Mouse (Mus musculus) liver, postnatal 0 days (tissue): ENCODE results near the gene Tnfsfm13. TPM values are rescaled to one million over a fixed set of nuclear protein-coding genes. Genes with fewer than 3 reads are reported as not detected.

Experiments
- ATAC-seq: fragments of 200-750 bp; cut with Nextera tagmentation; 2 replicates; pipeline ENCODE4 v1.8.0; 2017; ENCODE audit warnings: mild to moderate bottlenecking, moderate library complexity
- DNase-seq: peaks from one replicate; pipeline ENCODE4 v3.0.0-alpha.2; 2016
- H3K27ac ChIP-seq: fragments of 300-500 bp; sonication (generic); 2 replicates; pipeline ENCODE4 v1.5.1; 2014; ENCODE audit warnings: antibody characterized with exemption, moderate library complexity, mild to moderate bottlenecking, low read depth
- H3K27me3 ChIP-seq: fragments of 300-500 bp; sonication (generic); 2 replicates; pipeline ENCODE4 v1.6.1; 2014; ENCODE audit warnings: low read length, control low read depth, mixed read lengths; ENCODE audit not compliant: insufficient read depth
- H3K36me3 ChIP-seq: fragments of 300-500 bp; sonication (generic); replicated peaks from 2 replicates; pipeline ENCODE4 v1.6.1; 2014; ENCODE audit warnings: mild to moderate bottlenecking, control low read depth, low read length, moderate library complexity, mixed read lengths; ENCODE audit not compliant: insufficient read depth
- H3K4me1 ChIP-seq: fragments of 300-500 bp; sonication (generic); 2 replicates; pipeline ENCODE4 v1.6.1; 2014; ENCODE audit warnings: antibody characterized with exemption, mild to moderate bottlenecking, control low read depth; ENCODE audit not compliant: insufficient read depth
- H3K4me2 ChIP-seq: fragments of 300-500 bp; sonication (generic); 2 replicates; pipeline ENCODE4 v1.6.1; 2014; ENCODE audit warnings: low read depth, mild to moderate bottlenecking, low read length, moderate library complexity, mixed read lengths
- H3K4me3 ChIP-seq: fragments of 300-500 bp; sonication (generic); 2 replicates; pipeline ENCODE4 v1.5.1; 2014; ENCODE audit warnings: low read depth, low read length
- H3K9ac ChIP-seq: fragments of 300-500 bp; sonication (generic); replicated peaks from 2 replicates; pipeline ENCODE4 v1.6.1; 2014; ENCODE audit warnings: mild to moderate bottlenecking, moderate library complexity
- H3K9me3 ChIP-seq: fragments of 300-500 bp; sonication (generic); 2 replicates; pipeline ENCODE4 v1.6.1; 2016; ENCODE audit warnings: mild to moderate bottlenecking, control low read depth, low read length, mixed read lengths
- CTCF ChIP-seq: sonication (generic); IDR thresholded peaks from 2 replicates; pipeline ENCODE4 v1.5.1; 2016; ENCODE audit warnings: antibody characterized with exemption, low read depth
- EP300 ChIP-seq: IDR thresholded peaks from 2 replicates; pipeline ENCODE4 v1.6.1; 2016; ENCODE audit warnings: antibody characterized with exemption, low read depth, mild to moderate bottlenecking
- WGBS: fragments of 180-500 bp; shearing (Covaris S2); extraction: QIAGEN DNeasy Blood & Tissue Kit; methylation state at CpG from one replicate; pipeline ENCODE4 v1.1.7; 2014; ENCODE audit not compliant: insufficient replicate concordance; 5-methylcytosine and 5-hydroxymethylcytosine counted together
- polyA plus RNA-seq: library from polyadenylated mRNA; unstranded; fragments of >200 nt; fragmentation: Nextera tagmentation; extraction: Ambion mirVana; gene quantifications from 2 replicates; pipeline ENCODE4 v1.2.1, GENCODE M21; 2015

Tnfsfm13 gene
- polyA plus RNA-seq, 1 experiment from 2014 or later, result 1.4 TPM

DNA sequence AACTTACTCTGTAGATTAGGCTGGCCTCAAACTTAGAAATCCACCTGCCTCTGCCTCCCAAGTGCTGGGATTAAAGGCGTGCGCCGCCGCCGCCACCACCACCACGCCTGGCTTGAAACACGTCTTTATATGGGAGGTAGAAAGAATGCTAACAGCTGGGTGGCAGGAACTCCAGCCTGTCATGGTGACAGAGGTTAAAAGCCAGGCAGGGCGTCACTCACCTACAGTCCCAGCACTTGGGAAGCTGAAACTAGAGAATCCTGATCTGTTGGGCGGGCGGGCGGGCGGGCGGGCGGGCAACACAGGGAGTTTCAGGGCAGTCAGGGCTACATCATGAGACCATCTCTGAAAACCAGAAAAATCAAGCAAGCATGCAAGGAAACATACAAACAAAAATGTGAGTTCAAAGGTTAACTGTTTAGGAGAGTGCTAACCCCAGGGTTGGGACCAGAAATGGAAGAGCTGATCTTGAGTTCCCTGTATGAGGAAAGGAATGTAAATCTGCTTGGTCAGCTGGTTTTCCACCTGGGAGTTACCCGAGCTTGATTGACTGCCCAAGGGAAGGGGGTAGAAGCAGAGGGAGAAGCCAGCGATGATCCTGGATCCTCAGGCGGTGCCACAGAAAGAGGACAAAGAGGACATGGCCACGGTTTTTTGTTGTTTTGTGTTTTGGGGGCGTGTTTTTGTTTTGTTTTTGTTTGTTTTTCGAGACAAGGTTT, 17.2 kb upstream of the Tnfsfm13 start:
- ATAC-seq, result no peak
- H3K27me3 ChIP-seq, result no peaks in the 10 kb centered on the region
- DNase-seq, result no peak

DNA sequence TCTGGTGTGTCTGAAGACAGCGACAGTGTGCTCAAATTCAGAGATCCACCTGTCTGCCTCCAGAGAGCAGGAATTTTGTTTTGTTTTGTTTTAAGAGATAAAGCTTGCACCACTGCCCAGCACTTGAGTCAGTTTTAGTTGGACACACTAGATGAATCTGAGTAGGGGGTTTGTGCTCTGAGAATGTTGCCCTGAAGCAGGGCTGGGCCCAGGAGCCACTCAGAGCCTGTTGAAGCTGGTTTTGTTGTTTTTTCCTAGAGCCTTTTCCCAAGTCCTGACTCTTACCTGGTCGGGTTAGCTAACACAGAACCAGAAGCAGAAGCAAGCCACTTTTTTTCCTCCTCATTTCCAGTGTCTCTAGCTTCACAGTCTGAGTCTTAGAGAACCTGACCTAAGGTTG, 15.2 kb upstream of the Tnfsfm13 start:
- DNase-seq (no peak), ATAC-seq (no peak)
- Histone ChIP-seq H3K9me3 (no peaks in the 10 kb centered on the region), H3K9ac (no peak overlapping the region), H3K4me2 (no peak overlapping the region), H3K4me3 (no peak overlapping the region), H3K27me3 (no peaks in the 10 kb centered on the region), H3K4me1 (peaks cover 23% of the 10 kb centered on the region), H3K36me3 (no peaks in the 10 kb centered on the region), H3K27ac (no peak overlapping the region)
- WGBS, result 72% methylated on average over 2 of the region's 2 CpGs
- no peak for TF ChIP-seq EP300
- no peak for TF ChIP-seq CTCF

More for the DNA sequence above, 17.2 kb upstream of the Tnfsfm13 start:
- TF ChIP-seq EP300 (no peak), CTCF (no peak)
- no peak overlapping the region for H3K9ac ChIP-seq
- no peak overlapping the region for H3K27ac ChIP-seq
- H3K4me1 ChIP-seq, result peaks cover 21% of the 10 kb centered on the region
- 90% methylated on average over 20 of the region's 20 CpGs for WGBS
- no peak overlapping the region for H3K4me3 ChIP-seq
- H3K9me3 ChIP-seq, result no peaks in the 10 kb centered on the region
- no peak overlapping the region for H3K4me2 ChIP-seq
- no peaks in the 10 kb centered on the region for H3K36me3 ChIP-seq

DNA sequence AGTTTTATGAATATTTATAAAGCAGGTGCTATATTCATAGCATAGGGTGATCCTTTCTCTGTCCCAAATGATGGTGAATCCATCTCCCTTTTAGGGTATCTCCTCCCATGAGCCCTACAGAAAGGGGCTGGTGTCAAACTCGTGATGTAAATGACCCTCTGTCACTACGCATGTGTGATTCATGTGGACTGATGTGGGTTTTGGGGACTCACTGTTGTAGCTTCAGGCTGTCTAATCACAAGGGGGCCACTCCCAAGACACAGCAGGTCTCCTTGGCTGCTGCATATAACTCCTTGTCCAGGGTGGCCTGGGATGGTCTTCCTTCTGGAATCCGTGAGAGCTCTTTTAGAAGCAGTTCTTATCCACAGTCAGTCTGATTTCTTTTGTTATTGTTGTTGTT, 14.6 kb upstream of the Tnfsfm13 start:
- 77% methylated on average over 3 of the region's 3 CpGs for WGBS
- H3K9ac ChIP-seq, result no peak overlapping the region
- H3K4me3 ChIP-seq, result no peak overlapping the region
- TF ChIP-seq EP300 (no peak), CTCF (no peak)
- H3K36me3 ChIP-seq, result no peaks in the 10 kb centered on the region
- DNase-seq, result no peak
- no peaks in the 10 kb centered on the region for H3K9me3 ChIP-seq
- no peak overlapping the region for H3K27ac ChIP-seq
- H3K4me2 ChIP-seq, result no peak overlapping the region
- peaks cover 17% of the 10 kb centered on the region for H3K4me1 ChIP-seq
- no peak for ATAC-seq
- no peaks in the 10 kb centered on the region for H3K27me3 ChIP-seq

DNA sequence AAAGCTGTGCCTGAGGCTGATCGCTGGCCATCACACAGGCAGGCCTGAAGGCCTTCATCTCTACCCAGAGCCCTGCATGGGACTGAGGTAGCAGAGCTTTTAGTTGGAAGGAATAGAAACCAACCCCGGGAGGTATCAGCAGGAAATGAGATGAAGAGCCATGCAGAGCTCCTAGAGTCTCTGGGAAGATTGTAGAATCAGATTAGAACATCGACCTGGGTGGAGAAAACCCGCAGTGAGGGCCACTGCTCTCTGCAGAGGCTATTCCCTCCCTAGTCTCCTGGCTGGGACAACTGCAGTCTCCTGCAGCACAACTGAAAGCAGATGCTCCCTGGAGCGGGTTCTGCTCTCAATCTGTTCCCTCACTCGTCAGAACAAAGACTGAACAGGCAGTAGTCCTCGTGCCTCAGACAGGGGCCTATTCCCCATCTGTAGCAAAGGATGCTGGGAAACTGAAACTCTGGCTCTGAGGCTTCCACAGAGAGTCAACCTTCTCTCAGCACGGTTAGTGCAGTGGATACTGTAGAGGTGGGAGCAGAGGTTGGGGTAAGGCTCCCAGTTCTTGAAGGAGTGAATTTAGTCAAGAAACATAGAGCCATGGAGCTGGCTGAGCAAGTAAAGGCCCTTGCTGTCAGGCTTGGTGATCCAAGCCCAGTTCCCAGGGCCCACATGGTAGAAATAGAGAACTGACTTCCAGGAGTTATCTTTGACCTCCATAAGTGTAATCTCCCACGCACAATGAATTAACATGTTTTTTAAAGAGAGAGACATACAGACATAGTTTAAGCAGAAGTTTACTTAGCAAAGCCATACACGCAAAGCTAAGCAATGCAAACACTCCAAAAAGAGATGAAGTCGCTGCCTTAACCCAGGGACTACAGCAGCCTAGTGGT, 13.9 kb upstream of the Tnfsfm13 start:
- H3K4me1 ChIP-seq, result peaks cover 15% of the 10 kb centered on the region; the same call in 1 of the 2 replicates
- no peaks in the 10 kb centered on the region for H3K9me3 ChIP-seq

DNA sequence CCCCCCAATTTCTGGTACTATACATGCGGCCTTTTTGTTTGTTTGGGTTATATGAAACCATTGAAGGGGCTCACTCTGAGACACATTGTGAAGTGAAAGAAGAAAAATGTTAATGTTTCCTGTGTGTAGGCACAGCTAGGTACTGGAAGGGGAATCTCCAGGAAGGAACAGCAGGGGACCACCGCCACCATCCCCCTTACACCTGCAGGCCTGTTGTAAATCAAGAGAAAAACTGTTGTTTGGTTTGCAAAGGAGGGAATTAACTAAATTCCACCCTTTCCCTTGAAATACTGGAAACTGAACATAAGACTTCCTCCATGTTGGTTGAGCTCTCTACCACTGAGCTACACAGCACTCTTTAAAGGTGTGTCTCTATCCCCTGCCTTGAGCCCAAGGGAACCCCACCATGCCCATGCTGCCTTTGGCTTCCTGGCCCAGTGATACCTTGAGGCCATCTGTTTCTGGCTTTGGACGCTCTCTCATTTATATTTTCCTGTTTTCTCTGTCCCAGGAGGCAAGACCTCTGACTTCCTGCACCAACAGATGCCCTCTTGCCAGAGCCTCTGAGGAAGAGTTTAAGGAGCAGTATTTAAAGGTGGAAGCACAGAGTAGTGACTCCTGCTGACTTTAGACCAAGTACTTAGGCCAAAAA, 12.8 kb upstream of the Tnfsfm13 start:
- no peaks in the 10 kb centered on the region for H3K36me3 ChIP-seq
- TF ChIP-seq CTCF (no peak), EP300 (no peak)
- WGBS, result 84% methylated on average over 3 of the region's 3 CpGs
- no peaks in the 10 kb centered on the region for H3K9me3 ChIP-seq
- no peak overlapping the region for H3K27ac ChIP-seq
- H3K4me1 ChIP-seq, result peaks cover 15% of the 10 kb centered on the region; the same call in 1 of the 2 replicates
- no peak overlapping the region for H3K4me2 ChIP-seq
- ATAC-seq (no peak), DNase-seq (no peak)
- H3K27me3 ChIP-seq, result no peaks in the 10 kb centered on the region
- H3K9ac ChIP-seq, result no peak overlapping the region
- no peak overlapping the region for H3K4me3 ChIP-seq

More for the DNA sequence above, 13.9 kb upstream of the Tnfsfm13 start:
- Histone ChIP-seq H3K36me3 (no peaks in the 10 kb centered on the region), H3K27ac (no peak overlapping the region), H3K4me2 (no peak overlapping the region), H3K27me3 (no peaks in the 10 kb centered on the region), H3K4me3 (no peak overlapping the region), H3K9ac (no peak overlapping the region)
- TF ChIP-seq EP300 (no peak), CTCF (no peak)
- no peak for DNase-seq
- no peak for ATAC-seq
- WGBS, result 56% methylated on average over 11 of the region's 11 CpGs

DNA sequence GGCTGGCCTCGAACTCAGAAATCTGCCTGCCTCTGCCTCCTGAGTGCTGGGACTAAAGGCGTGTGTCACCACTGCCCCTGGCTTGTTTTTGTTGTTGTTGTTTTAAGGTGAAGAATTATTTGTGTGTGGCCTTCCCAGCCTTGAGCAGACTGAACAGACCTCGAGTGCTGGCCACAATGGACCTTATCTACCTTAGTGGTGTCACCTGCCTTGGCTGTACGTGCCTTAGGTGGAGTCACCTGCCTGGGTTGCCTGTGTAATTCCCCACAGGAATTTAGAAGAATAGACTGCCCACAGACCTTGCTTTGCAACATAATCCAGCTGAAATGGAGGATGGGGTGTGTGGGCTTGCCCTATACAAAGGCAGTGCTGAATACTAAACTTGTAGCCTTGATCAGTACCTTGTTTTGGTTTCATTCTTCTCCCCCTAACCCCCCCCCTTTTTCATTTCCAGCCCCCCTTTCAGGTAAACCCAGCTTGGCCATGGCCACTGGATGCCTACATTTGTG, 12.0 kb upstream of the Tnfsfm13 start:
- H3K27me3 ChIP-seq, result no peaks in the 10 kb centered on the region
- 85% methylated on average over 4 of the region's 4 CpGs for WGBS
- H3K9ac ChIP-seq, result no peak overlapping the region
- ATAC-seq, result no peak
- no peak overlapping the region for H3K4me3 ChIP-seq
- peaks cover 15% of the 10 kb centered on the region; the same call in 1 of the 2 replicates for H3K4me1 ChIP-seq
- no peak for DNase-seq
- H3K4me2 ChIP-seq, result no peak overlapping the region
- TF ChIP-seq CTCF, result no peak
- no peak for TF ChIP-seq EP300
- no peaks in the 10 kb centered on the region for H3K9me3 ChIP-seq
- no peak overlapping the region for H3K27ac ChIP-seq
- no peaks in the 10 kb centered on the region for H3K36me3 ChIP-seq
